Mouse (Mus musculus) Patski (cell line): Measurements from ENCODE around the gene Rnf214. TPM values are rescaled to one million over a fixed set of nuclear protein-coding genes. Genes with fewer than 3 reads are reported as not detected.
A peak's percentile ranks its signal among the peaks of the same experiment; 100 is the strongest.

Experiments used
- ATAC-seq: fragments of 100-300 bp; one replicate; pipeline ENCODE4 v1.8.0; 2021
- CTCF ChIA-PET: fragments of 350-600 bp; sonication (Branson Sonifier 250); formaldehyde crosslinking; loops from one replicate; lab custom pipeline; 2022; ENCODE audit warnings: inconsistent platforms; lab: Charles Lee
- POLR2A ChIA-PET: fragments of 350-600 bp; sonication (Branson Sonifier 250); formaldehyde crosslinking; loops from one replicate; lab custom pipeline; 2022; ENCODE audit warnings: antibody characterized with exemption, inconsistent platforms; lab: Charles Lee
- DNase-seq: peaks from one replicate; pipeline ENCODE4 v3.0.0-alpha.2; 2011; ENCODE audit warnings: low read depth, low spot score
- H3K27me3 ChIP-seq: fragments of 371-371 bp; one replicate; pipeline ENCODE4 v1.5.1; 2021
- CTCF ChIP-seq: fragments of 100-300 bp; IDR thresholded peaks from one replicate; pipeline ENCODE4 v1.5.1; 2021
- in situ Hi-C: fragments of 300-500 bp; cut with MboI; formaldehyde crosslinking; loops from 3 replicates; pipeline ENCODE4 v1.11.1; 2018; ENCODE audit warnings: low pct_unique_long_range_greater_than_20kb, mixed read lengths
- polyA plus RNA-seq: library from polyadenylated mRNA; unstranded; gene quantifications from one replicate; pipeline ENCODE4 v1.2.3, GENCODE M21; 2021

The Rnf214 gene
- polyA plus RNA-seq, 1 experiment from 2014 or later: 46.8 TPM

- in situ Hi-C loops: no loop called here
- H3K27me3 ChIP-seq: no peaks in the 10 kb centered on the region
- ATAC-seq (peak; percentile 65), DNase-seq (no peak)
- CTCF ChIA-PET: interaction anchor here (1.8 kb wide), 1 partner anchor 50 kb away, joined by 4 read pairs; no protein-coding TSS in a partner anchor
- no peak for TF ChIP-seq CTCF
- POLR2A ChIA-PET: interaction anchor here (0.6 kb wide), 1 partner anchor 22 kb away, joined by 3 read pairs; no protein-coding TSS in a partner anchor
These were observed 78.9 kb downstream of the Rnf214 start for GRCm38 (mm10) chr9:45827663-45828290.

- ATAC-seq (no peak), DNase-seq (no peak)
- ChIA-PET POLR2A (no interaction called here), CTCF (no interaction called here)
- no peak for TF ChIP-seq CTCF
- in situ Hi-C loops: no loop called here
- no peaks in the 10 kb centered on the region for H3K27me3 ChIP-seq
These were observed 88.2 kb downstream of the Rnf214 start for GRCm38 (mm10) chr9:45818406-45819011.

- H3K27me3 ChIP-seq: no peaks in the 10 kb centered on the region
- CTCF ChIA-PET: no interaction called here
- DNase-seq (no peak), ATAC-seq (no peak)
- TF ChIP-seq CTCF: no peak
- in situ Hi-C loops: no loop called here
- POLR2A ChIA-PET: no interaction called here
These were observed 91.2 kb downstream of the Rnf214 start for GRCm38 (mm10) chr9:45815525-45815924.

- in situ Hi-C loops: no loop called here
- no peak for ATAC-seq
- no peak for TF ChIP-seq CTCF
- no peaks in the 10 kb centered on the region for H3K27me3 ChIP-seq
- DNase-seq: no peak
- POLR2A ChIA-PET: no interaction called here
- CTCF ChIA-PET: no interaction called here
These were observed 91.6 kb downstream of the Rnf214 start for GRCm38 (mm10) chr9:45815113-45815512.

Other genes starting within 250 kb of the Rnf214 start
- gene Cep164, start 78.2 kb downstream of the Rnf214 start, polyA plus RNA-seq: 25.7 TPM
- gene Bace1, start 68.3 kb downstream of the Rnf214 start, polyA plus RNA-seq: 23.2 TPM
- 25.4 TPM for gene Pcsk7, start 414 bp downstream of the Rnf214 start, polyA plus RNA-seq
- 930 TPM for gene Tagln, start 29.1 kb upstream of the Rnf214 start, polyA plus RNA-seq
- gene Sidt2, start 48.3 kb upstream of the Rnf214 start, polyA plus RNA-seq: 132 TPM
- gene Pafah1b2, start 105.8 kb upstream of the Rnf214 start, polyA plus RNA-seq: 138 TPM
- 46.2 TPM for gene Sik3, start 105.9 kb upstream of the Rnf214 start, polyA plus RNA-seq